Mouse (Mus musculus) MEL (cell line): ENCODE measurements around the gene 3110082I17Rik. TPM values are rescaled to one million over a fixed set of nuclear protein-coding genes. Genes with fewer than 3 reads are reported as not detected.

Experiments
- DNase-seq: peaks from one replicate; pipeline ENCODE4 v3.0.0; 2011; ENCODE audit warnings: low read depth, low spot score
- H3K27ac ChIP-seq: 2 replicates; pipeline ENCODE4 v1.5.1; 2012; ENCODE audit warnings: low read depth, mild to moderate bottlenecking, control low read depth, low read length, moderate library complexity; ENCODE audit not compliant: control insufficient read depth
- H3K27me3 ChIP-seq, 2 experiments: fragments of 150-350 bp in 1 of 2; sonication (generic) in 1 of 2; 2 replicates each; pipeline ENCODE4 v1.6.1; 2012; ENCODE audit warnings: low read length in 2 of 2, mild to moderate bottlenecking in 2 of 2, improper control_type of control experiment in 1 of 2, moderate library complexity in 1 of 2; ENCODE audit not compliant: insufficient read depth in 2 of 2, control insufficient read depth in 1 of 2
- H3K36me3 ChIP-seq, 2 experiments: 2 replicates each; pipeline ENCODE4 v1.6.1; 2012 to 2014; ENCODE audit warnings: low read length in 2 of 2, improper control_type of control experiment in 1 of 2, inconsistent platforms in 1 of 2, mild to moderate bottlenecking in 1 of 2; ENCODE audit not compliant: insufficient read depth in 2 of 2, control insufficient read depth in 1 of 2
- H3K4me1 ChIP-seq, 2 experiments: fragments of 150-350 bp in 1 of 2; sonication (generic) in 1 of 2; 2 replicates each; pipeline ENCODE4 v1.6.1; 2012; ENCODE audit warnings: low read length in 2 of 2, improper control_type of control experiment in 1 of 2, mild to moderate bottlenecking in 1 of 2; ENCODE audit not compliant: insufficient read depth in 2 of 2, control insufficient read depth in 1 of 2
- H3K4me3 ChIP-seq, 2 experiments: fragments of 150-350 bp in 1 of 2; sonication (generic) in 1 of 2; 2 replicates each; pipeline ENCODE4 v1.5.1; 2012; ENCODE audit warnings: low read depth in 2 of 2, low read length in 2 of 2, mild to moderate bottlenecking in 2 of 2, moderate library complexity in 2 of 2, control low read depth in 1 of 2, improper control_type of control experiment in 1 of 2; ENCODE audit not compliant: control insufficient read depth in 1 of 2, insufficient read depth in 1 of 2
- H3K79me2 ChIP-seq: 2 replicates; pipeline ENCODE4 v1.6.1; 2012; ENCODE audit warnings: mild to moderate bottlenecking, low read length, moderate library complexity; ENCODE audit not compliant: control insufficient read depth, poor library complexity, insufficient read depth
- H3K9ac ChIP-seq: 2 replicates; pipeline ENCODE4 v1.6.1; 2012; ENCODE audit warnings: low read depth, mild to moderate bottlenecking, control low read depth, low read length, moderate library complexity; ENCODE audit not compliant: control insufficient read depth, poor library complexity, severe bottlenecking
- H3K9me3 ChIP-seq: fragments of 150-350 bp; sonication (generic); replicated peaks from 2 replicates; pipeline ENCODE4 v1.6.1; 2012; ENCODE audit warnings: mild to moderate bottlenecking, low read length, improper control_type of control experiment, moderate library complexity; ENCODE audit not compliant: insufficient read depth
- CHD1 ChIP-seq: IDR thresholded peaks from 2 replicates; pipeline ENCODE4 v1.6.1; 2012; ENCODE audit warnings: low read depth, mild to moderate bottlenecking, inconsistent platforms, low read length, improper control_type of control experiment
- CHD2 ChIP-seq: IDR thresholded peaks from 2 replicates; pipeline ENCODE4 v1.6.1; 2011; ENCODE audit warnings: low read length, improper control_type of control experiment
- CTCF ChIP-seq, 3 experiments: IDR thresholded peaks in 2 of 3; conservative IDR thresholded peaks in 1 of 3; 2 replicates each; pipeline ENCODE4 v1.5.1; 2011 to 2012; ENCODE audit warnings: low read length in 3 of 3, low read depth in 2 of 3, mild to moderate bottlenecking in 2 of 3, improper control_type of control experiment in 1 of 3, inconsistent platforms in 1 of 3, mixed read lengths in 1 of 3, moderate library complexity in 1 of 3; ENCODE audit not compliant: control insufficient read depth in 1 of 3, insufficient read depth in 1 of 3, poor library complexity in 1 of 3, severe bottlenecking in 1 of 3
- EP300 ChIP-seq, 2 experiments: IDR thresholded peaks; 2 replicates each; pipeline ENCODE4 v1.6.1; 2011; ENCODE audit warnings: improper control_type of control experiment in 2 of 2, low read length in 2 of 2, low read depth in 1 of 2, mild to moderate bottlenecking in 1 of 2
- ETS1 ChIP-seq: IDR thresholded peaks from 2 replicates; pipeline ENCODE4 v1.6.1; 2012; ENCODE audit warnings: low read depth, mild to moderate bottlenecking, inconsistent platforms, low read length, improper control_type of control experiment, moderate library complexity
- GABPA ChIP-seq: IDR thresholded peaks from 2 replicates; pipeline ENCODE4 v1.6.1; 2012; ENCODE audit warnings: low read depth, mild to moderate bottlenecking, inconsistent platforms, low read length, improper control_type of control experiment, moderate library complexity
- JUND ChIP-seq: IDR thresholded peaks from 2 replicates; pipeline ENCODE4 v1.6.1; 2011; ENCODE audit warnings: low read depth, mild to moderate bottlenecking, improper control_type of control experiment, low read length
- MAZ ChIP-seq: IDR thresholded peaks from 2 replicates; pipeline ENCODE4 v1.6.1; 2012; ENCODE audit warnings: low read depth, mild to moderate bottlenecking, inconsistent platforms, low read length, improper control_type of control experiment
- MYB ChIP-seq: IDR thresholded peaks from 2 replicates; pipeline ENCODE4 v1.6.1; 2011; ENCODE audit warnings: mild to moderate bottlenecking, low read depth, low read length, improper control_type of control experiment
- SIN3A ChIP-seq: IDR thresholded peaks from 2 replicates; pipeline ENCODE4 v1.6.1; 2012; ENCODE audit warnings: low read length, improper control_type of control experiment, inconsistent platforms
- SMC3 ChIP-seq: IDR thresholded peaks from 2 replicates; pipeline ENCODE4 v1.6.1; 2011; ENCODE audit warnings: low read depth, low read length, improper control_type of control experiment
- TBP ChIP-seq: IDR thresholded peaks from 2 replicates; pipeline ENCODE4 v1.8.0; 2011; ENCODE audit warnings: low read depth, low read length, improper control_type of control experiment
- TCF12 ChIP-seq: IDR thresholded peaks from 2 replicates; pipeline ENCODE4 v1.6.1; 2014; ENCODE audit warnings: low read depth, mild to moderate bottlenecking, inconsistent platforms, low read length, improper control_type of control experiment, moderate library complexity
- ZKSCAN1 ChIP-seq: IDR thresholded peaks from 2 replicates; pipeline ENCODE4 v1.6.1; 2012; ENCODE audit warnings: low read depth, mild to moderate bottlenecking, inconsistent platforms, low read length, improper control_type of control experiment, moderate library complexity
- ZMIZ1 ChIP-seq: IDR thresholded peaks from 2 replicates; pipeline ENCODE4 v1.6.1; 2012; ENCODE audit warnings: low read depth, mild to moderate bottlenecking, inconsistent platforms, low read length, improper control_type of control experiment, moderate library complexity
- polyA plus RNA-seq, 2 experiments: library from polyadenylated mRNA; stranded (reverse) in 1 of 2; unstranded in 1 of 2; fragments of >175 nt in 1 of 2; fragments of >200 nt in 1 of 2; gene quantifications; 2 replicates each; pipeline versions ENCODE4 v1.2.1 to v1.2.4; 2012; ENCODE audit warnings: low replicate concordance in 2 of 2, low read depth in 1 of 2; ENCODE audit not compliant: insufficient read length in 2 of 2, insufficient read depth in 1 of 2, missing spikeins in 1 of 2
- total RNA-seq: library from RNA; depleted of rRNA; stranded (reverse); fragments of 300-350 nt; gene quantifications from 2 replicates; pipeline ENCODE4 v1.2.3, GENCODE M21; 2012

3110082I17Rik gene
- total and polyA plus RNA-seq, 3 experiments = 58.1 to 79.5 TPM; not detected in 1

DNA sequence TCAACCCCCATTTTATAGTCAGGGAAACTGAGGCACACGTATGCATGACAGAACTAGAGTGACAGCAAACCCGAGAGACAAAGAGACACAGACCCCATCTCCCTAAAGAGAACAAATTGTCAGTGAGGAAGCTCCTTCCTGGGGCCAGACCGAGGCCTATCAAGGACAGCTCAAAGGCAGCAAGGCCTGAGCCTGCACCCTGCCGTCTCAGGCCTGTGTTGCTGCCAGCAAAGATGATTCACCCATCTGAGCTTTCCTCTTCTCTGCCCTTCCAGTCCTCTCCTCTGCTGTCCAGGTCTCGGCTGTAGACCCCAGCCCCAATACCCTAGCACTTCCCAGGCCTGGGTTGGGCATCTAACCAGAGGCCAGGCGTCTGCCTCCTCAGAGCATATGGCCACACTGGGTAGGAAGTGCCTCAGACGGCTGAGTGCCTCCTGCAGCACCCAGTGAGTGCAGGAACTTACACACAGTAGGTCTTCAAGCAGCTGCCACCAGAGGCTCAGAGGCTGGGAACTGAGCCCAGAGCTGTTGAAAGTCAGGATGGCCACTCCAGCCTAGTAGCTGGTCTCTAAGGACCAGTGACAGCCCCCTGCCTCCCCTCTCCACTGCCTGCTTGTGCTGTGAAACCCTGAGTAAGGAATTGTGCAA is 133.2 kb downstream of the 3110082I17Rik start:
- Histone ChIP-seq H3K4me3 (no peak overlapping the region), H3K79me2 (peaks cover 14% of the 10 kb centered on the region), H3K27ac (peak overlapping the region; percentile 24; the same call in 1 of the 2 replicates), H3K36me3 (peaks cover 0 to 4% of the 10 kb centered on the region in 2 experiments; a peak in 2 of 4 replicates), H3K9ac (peak overlapping the region; percentile 43), H3K4me1 (peaks cover 3 to 27% of the 10 kb centered on the region in 2 experiments; a peak in 3 of 4 replicates), H3K9me3 (no peaks in the 10 kb centered on the region), H3K27me3 (no peaks in the 10 kb centered on the region)
- peak; percentile 37 for DNase-seq
- TF ChIP-seq ZKSCAN1 (peak; percentile 96), TCF12 (no peak)

- Histone ChIP-seq H3K4me1 (peaks cover 3 to 27% of the 10 kb centered on the region in 2 experiments; a peak in 3 of 4 replicates), H3K9ac (peak overlapping the region; percentile 80), H3K9me3 (no peaks in the 10 kb centered on the region), H3K27me3 (no peaks in the 10 kb centered on the region), H3K4me3 (no peak overlapping the region; a peak in 1 of 4 replicates), H3K27ac (peak overlapping the region; percentile 35), H3K36me3 (peaks cover 0 to 4% of the 10 kb centered on the region in 2 experiments; a peak in 2 of 4 replicates), H3K79me2 (peaks cover 14% of the 10 kb centered on the region)
- 0 out of 2 replicates have a peak, but pooled peaks have one; percentile 33 for TF ChIP-seq MAZ
- no peak for TF ChIP-seq SIN3A
- no peak for TF ChIP-seq TBP
- no peak for TF ChIP-seq CHD2
- no peak for TF ChIP-seq CHD1
- peak in 1 of 3 experiments; percentile 33; a peak in 2 of 6 replicates for TF ChIP-seq CTCF (IDR thresholded peaks at IDR 0.05 in 2 of 3, conservative IDR thresholded peaks at IDR 0.05 in 1 of 3; ENCODE audit: control insufficient read depth in 1 of 3, insufficient read depth in 1 of 3, low read depth in 2 of 3, low read length in 3 of 3, poor library complexity in 1 of 3, severe bottlenecking in 1 of 3)
- TF ChIP-seq ZKSCAN1 = no peak
- TF ChIP-seq EP300 (IDR thresholded peaks at IDR 0.05; ENCODE audit: low read depth in 1 of 2, low read length in 2 of 2) = no peak
- no peak for TF ChIP-seq GABPA
- no peak for TF ChIP-seq MYB
- TF ChIP-seq SMC3 = peak; percentile 40
- TF ChIP-seq ETS1 = no peak
- no peak for TF ChIP-seq JUND
- no peak for TF ChIP-seq TCF12
- no peak for TF ChIP-seq ZMIZ1
- DNase-seq = peak; percentile 45
Observed at GRCm38 (mm10) chr5:139326111-139326696, 134.1 kb downstream of the 3110082I17Rik start.
